Mouse (Mus musculus): Measurements from ENCODE around the gene Abr. TPM values are rescaled to one million over a fixed set of nuclear protein-coding genes. Genes with fewer than 3 reads are reported as not detected.

Abr gene
- polyA plus RNA-seq, 1 experiment from 2014 or later: 44.9 TPM

DNA sequence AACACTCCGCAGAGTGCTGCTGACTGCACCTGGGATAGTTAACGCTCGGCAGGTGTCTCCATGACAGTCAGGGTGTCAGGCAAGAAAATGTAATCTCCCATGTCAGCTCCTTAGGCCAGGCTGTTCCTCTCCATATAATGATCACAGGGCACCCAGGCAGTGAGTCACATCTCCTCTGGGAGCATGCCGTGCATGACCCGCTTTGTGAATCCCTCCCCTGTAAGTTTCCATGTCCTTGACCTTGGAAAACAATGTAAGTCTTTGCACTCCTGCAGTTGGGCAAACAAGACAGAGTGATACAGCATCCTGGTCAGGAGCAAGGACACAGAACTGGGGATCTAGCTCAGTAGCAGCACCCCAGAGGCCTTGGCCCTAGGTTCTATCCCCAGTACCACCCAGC lies 78.8 kb downstream of the Abr start:
- H3K4me3 ChIP-seq (ENCODE audit: low read depth, low read length): no peak overlapping the region
- no peak overlapping the region for H3K27ac ChIP-seq (ENCODE audit: low read depth, low read length)
- H3K27me3 ChIP-seq (ENCODE audit: control insufficient read depth, insufficient read depth, low read length): no peaks in the 10 kb centered on the region
- 79% methylated on average over 5 of the region's 5 CpGs for WGBS
- H3K4me2 ChIP-seq (ENCODE audit: low read depth): no peak overlapping the region
- no peaks in the 10 kb centered on the region for H3K4me1 ChIP-seq (ENCODE audit: control insufficient read depth, insufficient read depth, low read length)
- no peak for ATAC-seq (ENCODE audit: insufficient read depth, low FRiP score, low TSS enrichment)
- no peaks in the 10 kb centered on the region for H3K9me3 ChIP-seq (ENCODE audit: control insufficient read depth, low read length)
- no peak for DNase-seq (ENCODE audit: low spot score)
- H3K36me3 ChIP-seq (ENCODE audit: control insufficient read depth, insufficient read depth, low read length): no peaks in the 10 kb centered on the region
- H3K9ac ChIP-seq (ENCODE audit: low read length): no peak overlapping the region

DNA sequence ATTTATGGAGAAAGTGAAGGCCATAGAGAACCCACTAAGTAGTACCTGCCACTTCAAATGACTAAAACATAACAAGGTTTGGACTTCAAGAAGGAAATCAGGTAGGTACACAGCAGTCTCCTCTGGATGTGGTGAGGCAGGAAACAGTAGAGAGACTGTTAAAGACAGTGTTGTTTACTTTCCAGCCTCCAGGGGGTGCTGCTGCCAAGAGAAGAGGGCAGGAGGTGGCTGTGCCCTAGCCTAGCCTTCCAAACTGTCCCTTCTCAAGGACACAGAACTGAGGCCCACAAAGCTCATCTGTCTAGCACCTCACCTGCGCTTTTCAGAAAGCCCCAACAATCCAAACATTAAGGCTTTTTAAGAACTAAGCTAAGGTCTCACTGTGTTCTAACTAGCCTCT lies 81.1 kb downstream of the Abr start:
- Histone ChIP-seq H3K4me3 (ENCODE audit: low read depth, low read length) (no peak overlapping the region), H3K4me1 (ENCODE audit: control insufficient read depth, insufficient read depth, low read length) (no peaks in the 10 kb centered on the region), H3K36me3 (ENCODE audit: control insufficient read depth, insufficient read depth, low read length) (no peaks in the 10 kb centered on the region), H3K4me2 (ENCODE audit: low read depth) (no peak overlapping the region), H3K27me3 (ENCODE audit: control insufficient read depth, insufficient read depth, low read length) (no peaks in the 10 kb centered on the region), H3K27ac (ENCODE audit: low read depth, low read length) (no peak overlapping the region), H3K9ac (ENCODE audit: low read length) (no peak overlapping the region), H3K9me3 (ENCODE audit: control insufficient read depth, low read length) (no peaks in the 10 kb centered on the region)
- DNase-seq (ENCODE audit: low spot score) (peak; percentile 59), ATAC-seq (ENCODE audit: insufficient read depth, low FRiP score, low TSS enrichment) (no peak)
- WGBS: 33% methylated on average over 1 of the region's 1 CpGs

DNA sequence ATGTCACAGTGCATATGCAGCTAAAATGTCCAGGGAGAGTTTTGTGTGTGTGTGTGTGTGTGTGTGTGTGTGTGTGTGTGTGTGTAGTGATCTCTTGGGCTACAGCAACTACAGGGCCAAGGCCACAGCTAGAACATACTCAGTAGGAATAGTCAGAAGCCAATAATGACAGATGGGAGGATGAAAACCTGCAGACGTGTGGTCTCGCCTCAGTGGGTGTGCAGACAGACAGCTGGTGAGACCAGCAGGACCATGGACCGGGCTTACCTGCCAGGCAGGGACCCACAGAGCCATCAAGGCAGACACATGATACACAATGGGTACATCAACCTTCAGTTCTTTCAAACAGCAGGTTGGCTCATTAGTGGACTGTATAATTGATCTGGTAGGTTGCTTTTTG lies 84.7 kb downstream of the Abr start:
- Histone ChIP-seq H3K4me1 (ENCODE audit: control insufficient read depth, insufficient read depth, low read length) (no peaks in the 10 kb centered on the region), H3K36me3 (ENCODE audit: control insufficient read depth, insufficient read depth, low read length) (no peaks in the 10 kb centered on the region), H3K4me2 (ENCODE audit: low read depth) (no peak overlapping the region), H3K4me3 (ENCODE audit: low read depth, low read length) (no peak overlapping the region), H3K27me3 (ENCODE audit: control insufficient read depth, insufficient read depth, low read length) (no peaks in the 10 kb centered on the region), H3K27ac (ENCODE audit: low read depth, low read length) (no peak overlapping the region), H3K9ac (ENCODE audit: low read length) (no peak overlapping the region), H3K9me3 (ENCODE audit: control insufficient read depth, low read length) (no peaks in the 10 kb centered on the region)
- ATAC-seq (ENCODE audit: insufficient read depth, low FRiP score, low TSS enrichment): no peak
- no peak for DNase-seq (ENCODE audit: low spot score)
- 87% methylated on average over 3 of the region's 3 CpGs for WGBS

DNA sequence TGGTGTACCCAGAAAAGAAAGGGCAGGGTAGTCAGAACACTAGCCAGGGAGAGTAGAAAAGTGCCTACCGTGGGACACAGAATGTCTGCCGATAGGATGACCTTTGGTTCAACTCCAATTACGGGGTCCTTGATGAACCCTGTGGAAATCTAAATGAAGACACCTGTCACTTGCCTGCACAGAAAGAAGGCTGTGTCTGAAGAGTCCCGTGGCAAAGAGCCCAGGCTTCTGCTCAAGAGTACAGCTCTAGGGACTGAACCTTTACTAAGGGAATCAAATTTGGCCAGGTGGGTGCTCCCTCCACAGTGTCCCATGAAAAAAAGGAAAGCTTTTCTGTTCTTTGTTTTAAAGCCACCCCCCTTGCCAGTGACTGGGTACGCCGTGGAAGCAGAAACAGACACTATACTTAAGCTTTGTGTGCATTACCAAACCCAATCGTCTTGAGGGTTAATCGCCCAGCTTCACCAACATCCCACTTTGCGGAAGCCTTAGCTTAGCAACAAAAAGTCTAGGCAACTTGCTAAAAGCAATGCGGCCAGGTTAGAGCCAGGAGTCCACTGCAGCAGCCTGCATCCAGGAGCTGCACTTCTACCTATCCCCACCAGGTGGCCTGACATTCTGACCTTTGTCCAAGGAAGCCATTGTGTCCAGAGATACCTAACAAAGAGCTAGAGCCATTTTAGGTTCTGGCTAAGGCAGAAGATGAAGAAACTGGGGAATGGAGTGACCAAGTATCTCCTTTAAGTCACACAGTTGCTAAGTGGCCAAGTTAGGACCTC lies 85.3 kb downstream of the Abr start:
- Histone ChIP-seq H3K9ac (ENCODE audit: low read length) (no peak overlapping the region), H3K36me3 (ENCODE audit: control insufficient read depth, insufficient read depth, low read length) (no peaks in the 10 kb centered on the region), H3K4me2 (ENCODE audit: low read depth) (no peak overlapping the region), H3K9me3 (ENCODE audit: control insufficient read depth, low read length) (no peaks in the 10 kb centered on the region), H3K27ac (ENCODE audit: low read depth, low read length) (no peak overlapping the region), H3K27me3 (ENCODE audit: control insufficient read depth, insufficient read depth, low read length) (no peaks in the 10 kb centered on the region), H3K4me1 (ENCODE audit: control insufficient read depth, insufficient read depth, low read length) (no peaks in the 10 kb centered on the region), H3K4me3 (ENCODE audit: low read depth, low read length) (no peak overlapping the region)
- ATAC-seq (ENCODE audit: insufficient read depth, low FRiP score, low TSS enrichment) (no peak), DNase-seq (ENCODE audit: low spot score) (no peak)
- WGBS: 80% methylated on average over 10 of the region's 10 CpGs

DNA sequence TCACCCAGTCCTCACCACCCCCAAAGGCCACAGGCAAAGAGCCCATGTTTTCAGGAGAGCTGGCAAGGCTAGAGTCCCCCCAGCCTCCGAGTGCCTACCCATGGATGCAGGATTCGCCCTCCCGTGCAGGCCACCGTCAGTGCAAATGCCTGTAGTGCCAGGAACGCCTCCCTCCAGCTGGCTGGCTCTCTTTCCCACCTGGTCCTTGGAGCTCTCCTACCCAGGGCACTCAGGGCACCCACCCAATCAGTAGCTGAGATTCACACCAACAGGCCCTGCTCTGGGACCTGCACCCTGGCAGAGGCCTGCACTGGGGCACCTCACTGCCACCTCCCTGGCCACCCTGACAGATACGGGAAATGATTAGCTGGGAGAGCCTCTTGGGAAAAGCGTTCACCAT lies 90.1 kb downstream of the Abr start:
- no peaks in the 10 kb centered on the region for H3K36me3 ChIP-seq (ENCODE audit: control insufficient read depth, insufficient read depth, low read length)
- H3K27me3 ChIP-seq (ENCODE audit: control insufficient read depth, insufficient read depth, low read length): no peaks in the 10 kb centered on the region
- DNase-seq (ENCODE audit: low spot score) (no peak), ATAC-seq (ENCODE audit: insufficient read depth, low FRiP score, low TSS enrichment) (no peak)
- H3K4me2 ChIP-seq (ENCODE audit: low read depth): no peak overlapping the region
- H3K9ac ChIP-seq (ENCODE audit: low read length): no peak overlapping the region
- H3K4me3 ChIP-seq (ENCODE audit: low read depth, low read length): no peak overlapping the region
- WGBS: 91% methylated on average over 7 of the region's 7 CpGs
- H3K27ac ChIP-seq (ENCODE audit: low read depth, low read length): no peak overlapping the region
- H3K4me1 ChIP-seq (ENCODE audit: control insufficient read depth, insufficient read depth, low read length): peaks cover 3% of the 10 kb centered on the region; the same call in 1 of the 2 replicates
- H3K9me3 ChIP-seq (ENCODE audit: control insufficient read depth, low read length): no peaks in the 10 kb centered on the region

DNA sequence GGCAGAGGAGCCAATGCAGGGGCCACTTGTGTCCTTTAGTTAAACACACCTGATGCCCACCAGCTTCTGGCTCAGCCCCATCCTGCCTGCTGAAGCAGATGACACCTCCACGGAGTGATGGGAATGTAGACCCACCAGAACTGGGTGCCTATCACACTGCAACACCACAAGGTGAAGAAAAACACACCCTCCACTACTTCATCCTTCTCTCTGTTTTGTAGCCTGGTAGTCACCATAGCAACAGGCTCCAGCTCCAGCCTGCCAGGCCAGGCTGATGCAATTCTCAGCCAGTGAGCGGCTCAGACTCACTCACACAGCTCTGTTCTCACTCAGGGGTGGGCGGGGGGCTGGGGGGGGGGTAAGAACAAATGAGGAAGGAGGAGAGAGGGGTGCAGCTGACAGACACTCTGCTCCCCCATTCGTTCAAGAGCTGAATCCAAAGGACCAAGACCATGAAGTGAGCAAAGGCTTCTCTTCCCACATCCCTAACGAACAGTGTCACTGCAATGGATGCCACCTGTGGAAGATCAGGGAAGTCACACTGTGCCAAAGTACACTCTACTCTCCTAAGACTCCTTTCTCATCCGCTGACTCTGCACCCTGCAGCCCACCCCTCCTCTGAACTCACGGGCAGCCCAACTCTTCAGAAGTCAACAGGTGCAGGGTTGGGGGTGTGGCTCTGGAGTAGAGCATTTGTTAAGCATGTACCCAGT lies 91.0 kb downstream of the Abr start:
- H3K27ac ChIP-seq (ENCODE audit: low read depth, low read length): no peak overlapping the region
- WGBS: 49% methylated on average over 7 of the region's 7 CpGs
- ATAC-seq (ENCODE audit: insufficient read depth, low FRiP score, low TSS enrichment): no peak

DNA sequence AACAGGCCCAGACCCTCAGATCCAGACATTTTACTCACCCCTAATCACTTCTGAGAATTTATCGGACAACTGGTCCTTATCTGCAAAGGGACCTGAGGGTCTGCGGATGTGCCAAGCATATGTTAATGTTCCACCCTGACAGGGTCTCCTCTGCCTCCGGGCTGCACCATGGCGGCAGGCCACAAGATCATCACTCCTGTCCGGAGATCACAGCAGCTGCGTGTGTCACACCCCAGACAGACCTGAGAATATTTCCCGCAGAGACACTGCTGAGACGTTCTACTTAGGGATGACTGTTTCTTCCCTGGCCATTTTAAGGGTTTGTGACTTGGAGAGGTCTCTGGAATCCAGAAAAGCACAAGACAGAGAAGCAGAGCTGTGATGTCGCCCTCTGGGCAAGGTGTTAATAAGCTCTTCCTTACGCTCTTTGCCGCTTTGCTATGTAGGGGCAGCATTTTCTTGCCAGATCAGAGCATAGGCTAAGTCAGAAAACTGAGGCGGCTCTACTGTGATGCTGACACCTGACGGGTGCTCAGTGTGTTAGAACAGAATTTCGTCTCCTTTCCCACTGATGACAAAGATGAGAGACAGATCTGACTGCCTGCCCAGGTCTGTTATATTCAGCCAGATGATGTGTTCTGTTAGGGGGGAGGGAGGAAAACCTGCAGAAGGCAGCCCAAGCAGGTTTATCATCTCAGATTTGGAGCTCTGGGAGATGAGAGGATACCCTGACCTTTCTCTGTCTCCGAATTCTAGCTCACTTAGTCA lies 91.8 kb downstream of the Abr start:
- Histone ChIP-seq H3K9ac (ENCODE audit: low read length) (no peak overlapping the region), H3K36me3 (ENCODE audit: control insufficient read depth, insufficient read depth, low read length) (no peaks in the 10 kb centered on the region), H3K27me3 (ENCODE audit: control insufficient read depth, insufficient read depth, low read length) (no peaks in the 10 kb centered on the region), H3K4me2 (ENCODE audit: low read depth) (no peak overlapping the region), H3K4me1 (ENCODE audit: control insufficient read depth, insufficient read depth, low read length) (peaks cover 3% of the 10 kb centered on the region; the same call in 1 of the 2 replicates), H3K4me3 (ENCODE audit: low read depth, low read length) (no peak overlapping the region), H3K27ac (ENCODE audit: low read depth, low read length) (no peak overlapping the region), H3K9me3 (ENCODE audit: control insufficient read depth, low read length) (no peaks in the 10 kb centered on the region)
- ATAC-seq (ENCODE audit: insufficient read depth, low FRiP score, low TSS enrichment) (no peak), DNase-seq (ENCODE audit: low spot score) (no peak)
- WGBS: 85% methylated on average over 15 of the region's 15 CpGs

More for the DNA sequence above, 91.0 kb downstream of the Abr start:
- H3K4me2 ChIP-seq (ENCODE audit: low read depth): no peak overlapping the region
- no peaks in the 10 kb centered on the region for H3K36me3 ChIP-seq (ENCODE audit: control insufficient read depth, insufficient read depth, low read length)
- no peaks in the 10 kb centered on the region for H3K9me3 ChIP-seq (ENCODE audit: control insufficient read depth, low read length)
- H3K27me3 ChIP-seq (ENCODE audit: control insufficient read depth, insufficient read depth, low read length): no peaks in the 10 kb centered on the region
- DNase-seq (ENCODE audit: low spot score): no peak
- no peak overlapping the region for H3K4me3 ChIP-seq (ENCODE audit: low read depth, low read length)
- H3K4me1 ChIP-seq (ENCODE audit: control insufficient read depth, insufficient read depth, low read length): peaks cover 3% of the 10 kb centered on the region; the same call in 1 of the 2 replicates
- no peak overlapping the region for H3K9ac ChIP-seq (ENCODE audit: low read length)

DNA sequence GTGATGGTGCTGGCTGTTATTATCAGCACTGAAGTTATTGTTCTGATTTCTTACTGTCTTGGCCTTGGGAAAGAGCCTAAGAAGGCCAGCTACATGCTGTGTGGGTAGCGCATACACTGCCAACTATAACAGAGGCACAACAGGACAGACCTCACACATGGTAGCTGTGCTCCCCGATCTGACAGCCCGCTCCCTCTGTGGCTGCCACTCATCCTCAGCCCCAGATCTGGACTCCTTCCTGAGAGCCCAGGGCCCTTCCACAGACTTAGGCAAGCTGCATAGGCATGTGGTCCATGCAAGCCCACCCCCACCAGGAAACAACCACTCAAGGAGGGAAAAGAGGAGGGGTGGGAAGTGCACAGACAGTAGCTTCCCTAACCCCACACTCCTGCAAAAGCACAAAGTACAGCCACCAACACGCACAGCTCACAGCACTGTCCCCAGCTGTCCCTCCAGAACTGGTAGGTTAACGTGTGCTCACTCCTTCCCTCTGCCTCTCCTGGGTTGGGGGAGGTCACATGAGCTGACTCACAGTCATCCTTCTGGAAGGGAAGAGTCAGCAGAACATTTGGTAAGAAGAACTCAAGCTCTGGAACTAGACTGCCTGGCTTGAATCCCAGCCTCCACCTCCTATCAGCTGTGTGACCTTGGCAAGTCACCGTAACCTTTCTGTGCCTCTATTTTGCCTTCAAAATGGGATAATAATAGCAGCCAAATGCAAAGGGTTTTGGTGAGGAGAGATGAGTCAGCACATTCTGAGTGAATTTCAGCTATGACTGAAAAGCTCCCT lies 92.6 kb downstream of the Abr start:
- no peak overlapping the region for H3K4me2 ChIP-seq (ENCODE audit: low read depth)
- no peaks in the 10 kb centered on the region for H3K9me3 ChIP-seq (ENCODE audit: control insufficient read depth, low read length)
- H3K9ac ChIP-seq (ENCODE audit: low read length): no peak overlapping the region
- H3K4me1 ChIP-seq (ENCODE audit: control insufficient read depth, insufficient read depth, low read length): peaks cover 3% of the 10 kb centered on the region; the same call in 1 of the 2 replicates
- no peaks in the 10 kb centered on the region for H3K36me3 ChIP-seq (ENCODE audit: control insufficient read depth, insufficient read depth, low read length)
- no peak overlapping the region for H3K27ac ChIP-seq (ENCODE audit: low read depth, low read length)
- WGBS: 83% methylated on average over 6 of the region's 6 CpGs
- no peak overlapping the region for H3K4me3 ChIP-seq (ENCODE audit: low read depth, low read length)
- DNase-seq (ENCODE audit: low spot score) (no peak), ATAC-seq (ENCODE audit: insufficient read depth, low FRiP score, low TSS enrichment) (no peak)
- no peaks in the 10 kb centered on the region for H3K27me3 ChIP-seq (ENCODE audit: control insufficient read depth, insufficient read depth, low read length)
